Mouse (Mus musculus) embryonic facial prominence, embryonic 13.5 days (tissue): ENCODE data around the gene Plcb1. TPM values are rescaled to one million over a fixed set of nuclear protein-coding genes. Genes with fewer than 3 reads are reported as not detected.

ENCODE experiments used
- ATAC-seq: fragments of 200-750 bp; cut with Nextera tagmentation; 2 replicates; pipeline ENCODE4 v1.8.0; 2017; ENCODE audit warnings: low read depth; ENCODE audit not compliant: insufficient number of reproducible peaks, insufficient read depth, low FRiP score, low TSS enrichment
- H3K27ac ChIP-seq: fragments of 300-500 bp; sonication (generic); 2 replicates; pipeline ENCODE4 v1.5.1; 2015; ENCODE audit warnings: moderate library complexity, mild to moderate bottlenecking, inconsistent platforms
- H3K27me3 ChIP-seq: fragments of 300-500 bp; sonication (generic); 2 replicates; pipeline ENCODE4 v1.6.1; 2015; ENCODE audit warnings: mild to moderate bottlenecking, inconsistent platforms
- H3K36me3 ChIP-seq: fragments of 300-500 bp; sonication (generic); 2 replicates; pipeline ENCODE4 v1.6.1; 2015; ENCODE audit warnings: mild to moderate bottlenecking, inconsistent platforms
- H3K4me1 ChIP-seq: fragments of 300-500 bp; sonication (generic); 2 replicates; pipeline ENCODE4 v1.6.1; 2015; ENCODE audit warnings: inconsistent platforms
- H3K4me2 ChIP-seq: fragments of 300-500 bp; sonication (generic); 2 replicates; pipeline ENCODE4 v1.6.1; 2015; ENCODE audit warnings: moderate library complexity, mild to moderate bottlenecking, inconsistent platforms
- H3K4me3 ChIP-seq: fragments of 300-500 bp; sonication (generic); 2 replicates; pipeline ENCODE4 v1.5.1; 2015; ENCODE audit warnings: mild to moderate bottlenecking, inconsistent platforms
- H3K9ac ChIP-seq: fragments of 300-500 bp; sonication (generic); 2 replicates; pipeline ENCODE4 v1.6.1; 2015; ENCODE audit warnings: mild to moderate bottlenecking, inconsistent platforms
- H3K9me3 ChIP-seq: fragments of 300-500 bp; sonication (generic); 2 replicates; pipeline ENCODE4 v1.6.1; 2016; ENCODE audit warnings: inconsistent platforms
- WGBS: fragments of 180-500 bp; shearing (Covaris S2); methylation state at CpG from one replicate; pipeline ENCODE4 v1.1.7; 2015; ENCODE audit warnings: mixed read lengths; 5-methylcytosine and 5-hydroxymethylcytosine counted together
- polyA plus RNA-seq: library from polyadenylated mRNA; unstranded; fragments of >200 nt; fragmentation: Nextera tagmentation; extraction: Ambion mirVana; gene quantifications from 2 replicates; pipeline ENCODE4 v1.2.1, GENCODE M21; 2015

Gene Plcb1
- polyA plus RNA-seq, 1 experiment from 2014 or later, result 18.3 TPM

- ATAC-seq, result no peak
- no peaks in the 10 kb centered on the region for H3K36me3 ChIP-seq
- H3K27me3 ChIP-seq, result no peaks in the 10 kb centered on the region
- no peak overlapping the region for H3K27ac ChIP-seq
- H3K9me3 ChIP-seq, result no peaks in the 10 kb centered on the region
- 75% methylated on average over 2 of the region's 2 CpGs for WGBS
- H3K4me2 ChIP-seq, result no peak overlapping the region
- no peak overlapping the region for H3K9ac ChIP-seq
- no peak overlapping the region for H3K4me3 ChIP-seq
- no peaks in the 10 kb centered on the region for H3K4me1 ChIP-seq
These were observed 668.1 kb downstream of the Plcb1 start for GRCm38 (mm10) chr2:135454015-135454414.

GRCm38 (mm10) chr2:135454455-135454854 is 668.6 kb downstream of the Plcb1 start:
- no peak overlapping the region for H3K9ac ChIP-seq
- no peaks in the 10 kb centered on the region for H3K36me3 ChIP-seq
- H3K4me1 ChIP-seq, result 0 out of 2 replicates have a peak, but pooled peaks cover 2% of the 10 kb centered on the region
- H3K9me3 ChIP-seq, result no peaks in the 10 kb centered on the region
- H3K27ac ChIP-seq, result no peak overlapping the region
- no peak overlapping the region for H3K4me3 ChIP-seq
- no peak for ATAC-seq
- H3K27me3 ChIP-seq, result no peaks in the 10 kb centered on the region
- WGBS, result 62% methylated on average over 1 of the region's 1 CpGs
- no peak overlapping the region for H3K4me2 ChIP-seq

- H3K4me1 ChIP-seq, result no peaks in the 10 kb centered on the region
- H3K4me3 ChIP-seq, result no peak overlapping the region
- H3K27me3 ChIP-seq, result no peaks in the 10 kb centered on the region
- H3K9ac ChIP-seq, result no peak overlapping the region
- no peak overlapping the region for H3K4me2 ChIP-seq
- H3K9me3 ChIP-seq, result no peaks in the 10 kb centered on the region
- no peak overlapping the region for H3K27ac ChIP-seq
- ATAC-seq, result no peak
- 57% methylated on average over 4 of the region's 4 CpGs for WGBS
- no peaks in the 10 kb centered on the region for H3K36me3 ChIP-seq
These were observed 682.0 kb downstream of the Plcb1 start for GRCm38 (mm10) chr2:135467895-135468294.

GRCm38 (mm10) chr2:135474107-135474506 is 688.2 kb downstream of the Plcb1 start:
- H3K27me3 ChIP-seq, result no peaks in the 10 kb centered on the region
- H3K4me2 ChIP-seq, result no peak overlapping the region
- H3K4me3 ChIP-seq, result no peak overlapping the region
- no peaks in the 10 kb centered on the region for H3K4me1 ChIP-seq
- H3K9ac ChIP-seq, result no peak overlapping the region
- H3K36me3 ChIP-seq, result no peaks in the 10 kb centered on the region
- no peaks in the 10 kb centered on the region for H3K9me3 ChIP-seq
- whole genome bisulfite sequencing, result 61% methylated on average over 4 of the region's 4 CpGs
- ATAC-seq, result no peak
- no peak overlapping the region for H3K27ac ChIP-seq

- WGBS, result 31% methylated on average over 2 of the region's 2 CpGs
- no peak for ATAC-seq
- Histone ChIP-seq H3K9ac (no peak overlapping the region), H3K36me3 (no peaks in the 10 kb centered on the region), H3K9me3 (no peaks in the 10 kb centered on the region), H3K4me1 (peaks cover 9% of the 10 kb centered on the region; the same call in 1 of the 2 replicates), H3K27ac (no peak overlapping the region), H3K4me2 (no peak overlapping the region), H3K4me3 (no peak overlapping the region), H3K27me3 (no peaks in the 10 kb centered on the region)
These were observed 699.4 kb downstream of the Plcb1 start for GRCm38 (mm10) chr2:135485248-135485647.

- 92% methylated on average over 2 of the region's 2 CpGs for WGBS
These were observed 702.4 kb downstream of the Plcb1 start for GRCm38 (mm10) chr2:135488277-135488676.

GRCm38 (mm10) chr2:135489127-135489526 is 703.3 kb downstream of the Plcb1 start:
- Histone ChIP-seq H3K27me3 (no peaks in the 10 kb centered on the region), H3K9ac (no peak overlapping the region), H3K9me3 (no peaks in the 10 kb centered on the region), H3K36me3 (no peaks in the 10 kb centered on the region), H3K4me1 (peaks cover 9% of the 10 kb centered on the region; the same call in 1 of the 2 replicates), H3K4me3 (no peak overlapping the region), H3K27ac (no peak overlapping the region), H3K4me2 (no peak overlapping the region)
- 92% methylated on average over 2 of the region's 2 CpGs for WGBS
- no peak for ATAC-seq

More at GRCm38 (mm10) chr2:135488277-135488676, 702.4 kb downstream of the Plcb1 start:
- H3K4me2 ChIP-seq, result no peak overlapping the region
- no peak overlapping the region for H3K4me3 ChIP-seq
- H3K27me3 ChIP-seq, result no peaks in the 10 kb centered on the region
- H3K4me1 ChIP-seq, result peaks cover 9% of the 10 kb centered on the region; the same call in 1 of the 2 replicates
- no peak for ATAC-seq
- H3K9ac ChIP-seq, result no peak overlapping the region
- H3K9me3 ChIP-seq, result no peaks in the 10 kb centered on the region
- no peak overlapping the region for H3K27ac ChIP-seq
- no peaks in the 10 kb centered on the region for H3K36me3 ChIP-seq

- H3K4me1 ChIP-seq, result no peaks in the 10 kb centered on the region
- WGBS, result 80% methylated on average over 9 of the region's 9 CpGs
- no peak overlapping the region for H3K9ac ChIP-seq
- no peak overlapping the region for H3K4me2 ChIP-seq
- H3K27ac ChIP-seq, result no peak overlapping the region
- no peak overlapping the region for H3K4me3 ChIP-seq
- H3K9me3 ChIP-seq, result no peaks in the 10 kb centered on the region
- no peaks in the 10 kb centered on the region for H3K36me3 ChIP-seq
- H3K27me3 ChIP-seq, result no peaks in the 10 kb centered on the region
- ATAC-seq, result no peak
These were observed 706.9 kb downstream of the Plcb1 start for GRCm38 (mm10) chr2:135492777-135493176.

GRCm38 (mm10) chr2:135496553-135496952 is 710.7 kb downstream of the Plcb1 start:
- H3K27me3 ChIP-seq, result no peaks in the 10 kb centered on the region
- H3K9me3 ChIP-seq, result no peaks in the 10 kb centered on the region
- 51% methylated on average over 3 of the region's 3 CpGs for WGBS
- no peaks in the 10 kb centered on the region for H3K4me1 ChIP-seq
- H3K4me2 ChIP-seq, result no peak overlapping the region
- no peaks in the 10 kb centered on the region for H3K36me3 ChIP-seq
- no peak overlapping the region for H3K27ac ChIP-seq
- no peak overlapping the region for H3K4me3 ChIP-seq
- no peak for ATAC-seq
- no peak overlapping the region for H3K9ac ChIP-seq

- Histone ChIP-seq H3K27me3 (no peaks in the 10 kb centered on the region), H3K27ac (no peak overlapping the region), H3K9me3 (no peaks in the 10 kb centered on the region), H3K4me3 (no peak overlapping the region), H3K9ac (no peak overlapping the region), H3K36me3 (no peaks in the 10 kb centered on the region), H3K4me2 (no peak overlapping the region), H3K4me1 (no peaks in the 10 kb centered on the region)
- 69% methylated on average over 2 of the region's 2 CpGs for WGBS
- ATAC-seq, result no peak
These were observed 711.4 kb downstream of the Plcb1 start for GRCm38 (mm10) chr2:135497251-135497650.

- Histone ChIP-seq H3K27me3 (no peaks in the 10 kb centered on the region), H3K4me3 (no peak overlapping the region), H3K9me3 (no peaks in the 10 kb centered on the region), H3K27ac (no peak overlapping the region), H3K36me3 (no peaks in the 10 kb centered on the region), H3K9ac (no peak overlapping the region), H3K4me2 (no peak overlapping the region), H3K4me1 (no peaks in the 10 kb centered on the region)
- no peak for ATAC-seq
- 63% methylated on average over 2 of the region's 2 CpGs for WGBS
These were observed 715.0 kb downstream of the Plcb1 start for GRCm38 (mm10) chr2:135500872-135501271.

GRCm38 (mm10) chr2:135503328-135503997 is 717.6 kb downstream of the Plcb1 start:
- Histone ChIP-seq H3K4me3 (no peak overlapping the region), H3K27ac (no peak overlapping the region), H3K36me3 (no peaks in the 10 kb centered on the region), H3K9ac (no peak overlapping the region), H3K4me2 (no peak overlapping the region), H3K9me3 (no peaks in the 10 kb centered on the region), H3K4me1 (no peaks in the 10 kb centered on the region), H3K27me3 (no peaks in the 10 kb centered on the region)
- WGBS, result 81% methylated on average over 4 of the region's 4 CpGs
- no peak for ATAC-seq
